Mouse (Mus musculus): ENCODE data around the gene Col23a1. TPM values are rescaled to one million over a fixed set of nuclear protein-coding genes. Genes with fewer than 3 reads are reported as not detected.

Gene Col23a1
- polyA plus RNA-seq, 1 experiment from 2014 or later = 13.3 TPM

GRCm38 (mm10) chr11:51595459-51596083, 305.9 kb downstream of the Col23a1 start:
- no peaks in the 10 kb centered on the region for H3K9me3 ChIP-seq (ENCODE audit: control insufficient read depth, low read length)

GRCm38 (mm10) chr11:51597553-51597952, 307.8 kb downstream of the Col23a1 start:
- WGBS = 68% methylated on average over 2 of the region's 2 CpGs
- H3K36me3 ChIP-seq (ENCODE audit: control insufficient read depth, insufficient read depth, low read length) = peaks cover 99% of the 10 kb centered on the region
- 0 out of 4 replicates have a peak, but pooled peaks cover 0 to 2% of the 10 kb centered on the region in 2 experiments for H3K4me1 ChIP-seq (ENCODE audit: control insufficient read depth in 2 of 2, insufficient read depth in 2 of 2, low read length in 2 of 2)
- no peaks in the 10 kb centered on the region for H3K9me3 ChIP-seq (ENCODE audit: control insufficient read depth, low read length)
- no peak overlapping the region for H3K4me3 ChIP-seq (ENCODE audit: control insufficient read depth in 1 of 2, insufficient read depth in 1 of 2, low read depth in 1 of 2, low read length in 2 of 2)
- no peak for ATAC-seq (ENCODE audit: insufficient number of reproducible peaks, insufficient read depth, low FRiP score, low read depth)
- no peak overlapping the region for H3K9ac ChIP-seq (ENCODE audit: low read length)
- no peaks in the 10 kb centered on the region for H3K27me3 ChIP-seq (ENCODE audit: control insufficient read depth, insufficient read depth, low read length)
- no peak overlapping the region for H3K27ac ChIP-seq (replicated peaks in 1 of 2; ENCODE audit: control insufficient read depth in 1 of 2, insufficient read depth in 1 of 2, low read depth in 2 of 2, low read length in 2 of 2)
- H3K4me2 ChIP-seq (ENCODE audit: low read length) = no peak overlapping the region

More at GRCm38 (mm10) chr11:51595459-51596083, 305.9 kb downstream of the Col23a1 start:
- H3K4me1 ChIP-seq (ENCODE audit: control insufficient read depth in 2 of 2, insufficient read depth in 2 of 2, low read length in 2 of 2) = peaks cover 0 to 5% of the 10 kb centered on the region in 2 experiments; a peak in 1 of 4 replicates
- peaks cover 99% of the 10 kb centered on the region for H3K36me3 ChIP-seq (ENCODE audit: control insufficient read depth, insufficient read depth, low read length)
- ATAC-seq (ENCODE audit: insufficient number of reproducible peaks, insufficient read depth, low FRiP score, low read depth) = no peak
- H3K9ac ChIP-seq (ENCODE audit: low read length) = no peak overlapping the region
- no peaks in the 10 kb centered on the region for H3K27me3 ChIP-seq (ENCODE audit: control insufficient read depth, insufficient read depth, low read length)
- H3K4me3 ChIP-seq (ENCODE audit: control insufficient read depth in 1 of 2, insufficient read depth in 1 of 2, low read depth in 1 of 2, low read length in 2 of 2) = no peak overlapping the region
- no peak overlapping the region for H3K4me2 ChIP-seq (ENCODE audit: low read length)
- no peak overlapping the region for H3K27ac ChIP-seq (replicated peaks in 1 of 2; ENCODE audit: control insufficient read depth in 1 of 2, insufficient read depth in 1 of 2, low read depth in 2 of 2, low read length in 2 of 2)
- WGBS = 86% methylated on average over 1 of the region's 1 CpGs

DNA sequence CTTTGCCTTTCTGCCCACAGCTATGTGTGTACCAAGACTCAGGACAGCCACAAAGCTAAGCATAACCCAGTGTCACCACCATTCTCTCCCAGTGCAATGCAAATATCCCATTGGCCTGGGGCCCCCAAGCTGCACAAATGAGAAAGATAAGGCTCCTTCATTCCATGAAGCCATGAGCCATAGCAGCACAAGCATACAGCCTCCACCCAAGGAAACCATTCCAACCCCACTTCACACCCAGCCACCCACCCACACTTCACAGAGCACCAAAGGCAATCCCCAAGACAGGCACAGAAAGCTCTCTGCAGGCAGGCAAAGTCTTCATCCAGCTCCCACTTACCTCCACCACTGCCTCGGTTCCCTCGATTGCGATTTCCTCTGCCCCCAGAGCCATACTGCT, 312.5 kb downstream of the Col23a1 start:
- Histone ChIP-seq H3K27me3 (ENCODE audit: control insufficient read depth, insufficient read depth, low read length) (no peaks in the 10 kb centered on the region), H3K9ac (ENCODE audit: low read length) (no peak overlapping the region), H3K4me3 (ENCODE audit: control insufficient read depth in 1 of 2, insufficient read depth in 1 of 2, low read depth in 1 of 2, low read length in 2 of 2) (no peak overlapping the region), H3K4me1 (ENCODE audit: control insufficient read depth in 2 of 2, insufficient read depth in 2 of 2, low read length in 2 of 2) (peaks cover 4 to 27% of the 10 kb centered on the region in 2 experiments; a peak in 3 of 4 replicates), H3K36me3 (ENCODE audit: control insufficient read depth, insufficient read depth, low read length) (peaks cover 84% of the 10 kb centered on the region), H3K4me2 (ENCODE audit: low read length) (no peak overlapping the region), H3K9me3 (ENCODE audit: control insufficient read depth, low read length) (no peaks in the 10 kb centered on the region), H3K27ac (replicated peaks in 1 of 2; ENCODE audit: control insufficient read depth in 1 of 2, insufficient read depth in 1 of 2, low read depth in 2 of 2, low read length in 2 of 2) (no peak overlapping the region)
- WGBS = 79% methylated on average over 3 of the region's 3 CpGs
- no peak for ATAC-seq (ENCODE audit: insufficient number of reproducible peaks, insufficient read depth, low FRiP score, low read depth)

DNA sequence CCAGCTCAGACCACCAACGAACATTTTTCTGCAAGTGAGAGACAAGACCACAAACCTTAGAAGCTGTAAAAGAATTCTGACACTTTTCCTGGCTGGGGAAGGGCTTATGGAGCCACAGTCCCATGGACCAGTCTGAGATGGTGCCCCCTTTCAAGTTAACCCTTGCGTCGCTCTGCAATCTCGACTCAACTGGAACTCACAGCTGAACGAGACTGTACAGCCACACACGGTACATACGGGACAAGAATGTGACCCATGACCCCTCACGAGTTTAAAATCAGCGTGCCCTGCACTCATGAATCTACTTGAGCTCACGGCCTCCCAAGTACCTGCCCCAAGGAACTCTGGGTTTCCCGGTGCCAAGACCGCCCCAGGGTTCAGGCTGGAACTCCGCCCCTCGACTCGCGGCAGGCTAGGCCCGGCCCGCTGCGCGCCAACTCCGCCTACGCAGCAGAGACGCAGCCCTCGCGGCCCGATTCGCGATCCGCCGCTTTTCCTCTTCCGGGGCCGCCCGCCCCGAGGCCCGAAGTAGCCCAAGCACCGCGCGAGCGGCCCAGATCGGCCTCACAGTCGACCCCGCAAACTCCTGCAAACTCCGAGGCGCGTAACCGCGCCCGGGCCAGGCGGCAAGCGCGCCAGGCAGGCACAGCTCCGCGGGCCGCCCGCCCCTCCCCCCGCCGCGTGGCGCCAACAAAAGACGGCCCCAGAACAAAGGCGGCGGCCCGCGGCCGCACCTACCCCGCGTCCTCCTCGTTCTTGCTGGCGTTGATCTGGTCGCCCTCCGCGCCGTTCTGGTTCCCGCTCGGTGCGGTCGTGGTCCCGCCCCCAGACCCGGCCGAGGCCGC, 316.1 kb downstream of the Col23a1 start:
- H3K4me1 ChIP-seq (ENCODE audit: control insufficient read depth in 2 of 2, insufficient read depth in 2 of 2, low read length in 2 of 2) = peaks cover 5 to 30% of the 10 kb centered on the region in 2 experiments; a peak in 3 of 4 replicates
- H3K4me2 ChIP-seq (ENCODE audit: low read length) = peak overlapping the region; percentile 92
- H3K4me3 ChIP-seq (ENCODE audit: control insufficient read depth in 1 of 2, insufficient read depth in 1 of 2, low read depth in 1 of 2, low read length in 2 of 2) = peak overlapping the region; percentile 96 to 99
- WGBS = under 1% methylated on average over 78 of the region's 81 CpGs
- H3K9ac ChIP-seq (ENCODE audit: low read length) = peak overlapping the region; percentile 99
- ATAC-seq (ENCODE audit: insufficient number of reproducible peaks, insufficient read depth, low FRiP score, low read depth) = peak; percentile 79
- H3K27ac ChIP-seq (replicated peaks in 1 of 2; ENCODE audit: control insufficient read depth in 1 of 2, insufficient read depth in 1 of 2, low read depth in 2 of 2, low read length in 2 of 2) = peak overlapping the region; percentile 92 to 95
- no peaks in the 10 kb centered on the region for H3K27me3 ChIP-seq (ENCODE audit: control insufficient read depth, insufficient read depth, low read length)
- H3K36me3 ChIP-seq (ENCODE audit: control insufficient read depth, insufficient read depth, low read length) = peaks cover 48% of the 10 kb centered on the region
- H3K9me3 ChIP-seq (ENCODE audit: control insufficient read depth, low read length) = no peaks in the 10 kb centered on the region

DNA sequence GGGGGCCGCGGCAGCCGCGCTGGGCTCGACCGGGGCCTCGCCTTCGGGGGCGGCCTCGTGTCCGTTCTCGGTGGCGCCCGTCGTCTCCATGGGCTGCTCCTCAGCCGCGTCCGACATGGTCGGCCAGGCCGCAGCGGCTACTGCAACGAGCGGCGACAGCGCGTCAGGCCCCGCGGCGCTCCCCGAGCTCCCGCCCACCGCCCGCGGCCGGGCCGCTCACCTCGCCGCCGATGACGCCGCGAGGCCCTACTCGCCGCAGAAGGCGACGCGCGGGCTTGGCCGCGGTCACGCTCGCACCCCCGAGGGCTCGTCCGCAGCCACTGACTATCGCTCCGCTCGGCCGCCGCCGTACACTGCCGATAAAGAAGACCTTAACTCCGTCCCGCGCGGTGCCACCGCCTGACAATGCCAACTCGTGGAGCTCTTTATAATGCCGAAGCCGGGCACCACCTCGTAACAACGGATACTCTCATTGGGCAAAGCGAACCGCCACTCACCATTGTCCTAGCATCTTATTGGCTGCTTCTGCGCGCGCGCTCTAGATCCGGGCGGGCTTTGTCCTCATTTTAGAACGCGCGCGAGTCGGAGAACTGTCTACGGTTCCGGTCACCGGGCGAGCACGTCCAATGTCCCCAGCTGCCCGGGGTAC, 316.9 kb downstream of the Col23a1 start, which contains the start of gene Hnrnpab:
TSS of gene Hnrnpab (minus strand) at position 401 of the 649 bp plus-strand sequence.
- Histone ChIP-seq H3K36me3 (ENCODE audit: control insufficient read depth, insufficient read depth, low read length) (peaks cover 41% of the 10 kb centered on the region), H3K27me3 (ENCODE audit: control insufficient read depth, insufficient read depth, low read length) (no peaks in the 10 kb centered on the region), H3K9me3 (ENCODE audit: control insufficient read depth, low read length) (no peaks in the 10 kb centered on the region), H3K4me2 (ENCODE audit: low read length) (peak within 1 kb of the TSS; percentile 92), H3K4me1 (ENCODE audit: control insufficient read depth in 2 of 2, insufficient read depth in 2 of 2, low read length in 2 of 2) (peaks cover 5 to 30% of the 10 kb centered on the region in 2 experiments; a peak in 3 of 4 replicates), H3K27ac (replicated peaks in 1 of 2; ENCODE audit: control insufficient read depth in 1 of 2, insufficient read depth in 1 of 2, low read depth in 2 of 2, low read length in 2 of 2) (peak within 1 kb of the TSS; percentile 92 to 95), H3K9ac (ENCODE audit: low read length) (peak within 1 kb of the TSS; percentile 99), H3K4me3 (ENCODE audit: control insufficient read depth in 1 of 2, insufficient read depth in 1 of 2, low read depth in 1 of 2, low read length in 2 of 2) (peak within 1 kb of the TSS; percentile 96 to 99)
- peak; percentile 93 for ATAC-seq (ENCODE audit: insufficient number of reproducible peaks, insufficient read depth, low FRiP score, low read depth)
- under 1% methylated on average over 79 of the region's 91 CpGs for WGBS

GRCm38 (mm10) chr11:51607096-51607738, 317.5 kb downstream of the Col23a1 start:
- peak overlapping the region; percentile 99 for H3K9ac ChIP-seq (ENCODE audit: low read length)
- WGBS = 11% methylated on average over 15 of the region's 15 CpGs

More at GRCm38 (mm10) chr11:51607096-51607738, 317.5 kb downstream of the Col23a1 start:
- Histone ChIP-seq H3K36me3 (ENCODE audit: control insufficient read depth, insufficient read depth, low read length) (peaks cover 34% of the 10 kb centered on the region), H3K4me1 (ENCODE audit: control insufficient read depth in 2 of 2, insufficient read depth in 2 of 2, low read length in 2 of 2) (peaks cover 5 to 30% of the 10 kb centered on the region in 2 experiments; a peak in 3 of 4 replicates), H3K27ac (replicated peaks in 1 of 2; ENCODE audit: control insufficient read depth in 1 of 2, insufficient read depth in 1 of 2, low read depth in 2 of 2, low read length in 2 of 2) (peak overlapping the region; percentile 84 to 95), H3K27me3 (ENCODE audit: control insufficient read depth, insufficient read depth, low read length) (no peaks in the 10 kb centered on the region), H3K9me3 (ENCODE audit: control insufficient read depth, low read length) (no peaks in the 10 kb centered on the region), H3K4me2 (ENCODE audit: low read length) (peak overlapping the region; percentile 92), H3K4me3 (ENCODE audit: control insufficient read depth in 1 of 2, insufficient read depth in 1 of 2, low read depth in 1 of 2, low read length in 2 of 2) (peak overlapping the region; percentile 53 to 99)
- no peak; the same call in 1 of the 2 replicates for ATAC-seq (ENCODE audit: insufficient number of reproducible peaks, insufficient read depth, low FRiP score, low read depth)
